Mouse (Mus musculus): ENCODE measurements at regions not wholly inside any gene's neighbourhood (a gene's known extent, or its start where the extent isn't known, plus 50 kb on each side); places are given as distances from the start of the nearest gene placed in this dataset.
"Not testable (repeated sequence)": the region's sequence is repeated elsewhere in the genome, so short reads cannot be mapped to it uniquely, and the experiment has no call there.

DNA sequence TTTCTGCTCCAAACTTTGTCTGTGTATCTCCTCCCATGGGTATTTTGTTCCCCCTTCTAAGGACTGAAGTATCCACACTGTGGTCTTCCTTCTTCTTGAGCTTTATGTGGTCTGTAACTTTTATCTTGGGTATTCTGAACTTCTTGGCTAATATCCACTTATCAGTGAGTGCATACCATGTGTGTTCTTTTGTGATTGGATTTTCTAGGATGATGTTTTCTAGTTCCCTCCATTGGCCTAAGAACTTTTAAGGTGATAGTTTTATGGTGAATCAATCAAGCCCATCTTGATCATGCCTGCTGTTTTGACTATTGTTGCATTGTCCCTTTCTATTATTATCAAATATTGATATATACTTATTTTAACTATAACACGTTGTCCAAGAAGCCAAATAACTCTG is 779.4 kb upstream of the Tpm3-rs7 start:
- H3K27ac ChIP-seq (replicated peaks; ENCODE audit: low read depth, low read length); H3K9ac ChIP-seq (replicated peaks; ENCODE audit: low read length); H3K27me3 ChIP-seq (ENCODE audit: control insufficient read depth, insufficient read depth, low read length); H3K4me2 ChIP-seq (ENCODE audit: low read depth, low read length); ATAC-seq (replicated peaks; ENCODE audit: insufficient number of reproducible peaks, low FRiP score, low TSS enrichment, low read depth); H3K4me3 ChIP-seq (ENCODE audit: low read depth, low read length); DNase-seq (ENCODE audit: low spot score); H3K9me3 ChIP-seq (replicated peaks; ENCODE audit: control insufficient read depth, low read length); H3K4me1 ChIP-seq (ENCODE audit: control insufficient read depth, insufficient read depth, low read length); H3K36me3 ChIP-seq (replicated peaks; ENCODE audit: control insufficient read depth, insufficient read depth, low read depth, low read length): not testable (repeated sequence)
- WGBS, result 78% methylated on average over 1 of the region's 1 CpGs

GRCm38 (mm10) chr14:112535914-112536313 is 778.5 kb upstream of the Tpm3-rs7 start:
- H3K27me3 ChIP-seq (ENCODE audit: control insufficient read depth, insufficient read depth, low read length), result no peaks in the 10 kb centered on the region
- H3K9me3 ChIP-seq (replicated peaks; ENCODE audit: control insufficient read depth, low read length), result no peaks in the 10 kb centered on the region
- no peak overlapping the region for H3K9ac ChIP-seq (replicated peaks; ENCODE audit: low read length)
- no peak overlapping the region for H3K27ac ChIP-seq (replicated peaks; ENCODE audit: low read depth, low read length)
- no peak overlapping the region for H3K4me2 ChIP-seq (ENCODE audit: low read depth, low read length)
- no peaks in the 10 kb centered on the region for H3K36me3 ChIP-seq (replicated peaks; ENCODE audit: control insufficient read depth, insufficient read depth, low read depth, low read length)
- H3K4me3 ChIP-seq (ENCODE audit: low read depth, low read length), result no peak overlapping the region
- ATAC-seq (replicated peaks; ENCODE audit: insufficient number of reproducible peaks, low FRiP score, low TSS enrichment, low read depth) (no peak), DNase-seq (ENCODE audit: low spot score) (no peak)
- WGBS, result 80% methylated on average over 3 of the region's 3 CpGs
- no peaks in the 10 kb centered on the region for H3K4me1 ChIP-seq (ENCODE audit: control insufficient read depth, insufficient read depth, low read length)

DNA sequence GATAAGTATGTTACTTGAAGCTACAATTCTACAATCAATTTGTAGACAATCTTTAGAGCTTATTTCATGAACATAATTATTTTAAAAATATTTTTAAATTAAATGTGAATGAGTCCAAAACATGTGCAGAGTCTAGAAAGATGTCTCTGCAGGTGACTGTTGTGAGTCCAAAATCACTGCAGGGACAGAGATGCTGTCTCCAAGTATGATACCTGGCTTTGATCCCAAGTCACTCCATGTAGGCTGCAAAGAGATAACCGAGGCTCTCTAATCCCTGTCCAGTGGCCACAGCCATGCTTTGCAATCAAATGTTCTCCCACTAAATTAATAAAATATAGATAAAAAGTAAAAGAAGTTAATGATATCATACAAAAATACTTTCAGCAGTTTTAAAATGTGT is 772.1 kb upstream of the Tpm3-rs7 start:
- DNase-seq (ENCODE audit: low spot score), result no peak
- H3K4me2 ChIP-seq (ENCODE audit: low read depth, low read length), result no peak overlapping the region
- 74% methylated on average over 1 of the region's 1 CpGs for WGBS
- no peak overlapping the region for H3K9ac ChIP-seq (replicated peaks; ENCODE audit: low read length)
- no peaks in the 10 kb centered on the region for H3K36me3 ChIP-seq (replicated peaks; ENCODE audit: control insufficient read depth, insufficient read depth, low read depth, low read length)
- H3K9me3 ChIP-seq (replicated peaks; ENCODE audit: control insufficient read depth, low read length), result no peaks in the 10 kb centered on the region
- H3K4me3 ChIP-seq (ENCODE audit: low read depth, low read length), result no peak overlapping the region
- H3K4me1 ChIP-seq (ENCODE audit: control insufficient read depth, insufficient read depth, low read length), result no peaks in the 10 kb centered on the region
- no peak overlapping the region for H3K27ac ChIP-seq (replicated peaks; ENCODE audit: low read depth, low read length)
- ATAC-seq (replicated peaks; ENCODE audit: insufficient number of reproducible peaks, low FRiP score, low TSS enrichment, low read depth), result no peak
- no peaks in the 10 kb centered on the region for H3K27me3 ChIP-seq (ENCODE audit: control insufficient read depth, insufficient read depth, low read length)

DNA sequence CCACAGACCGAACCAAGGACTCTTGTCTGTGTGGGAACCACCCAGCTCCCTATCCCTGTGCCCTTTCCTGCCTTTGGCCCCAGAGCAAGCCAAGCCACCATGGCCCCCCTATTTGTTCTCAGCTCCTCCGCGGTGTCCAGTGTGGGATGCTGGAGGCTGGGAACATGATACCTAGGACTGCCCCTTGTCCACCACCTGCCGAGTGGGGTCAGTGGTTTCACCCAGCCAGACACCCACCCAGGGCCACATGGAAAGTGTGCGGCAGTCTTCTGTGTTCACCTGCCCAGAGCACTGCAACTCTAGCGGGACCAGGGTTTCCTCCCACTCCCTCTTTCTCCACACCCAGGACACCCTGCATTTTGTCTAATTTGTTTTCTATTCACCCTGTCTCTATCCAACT is 765.6 kb upstream of the Tpm3-rs7 start:
- Histone ChIP-seq H3K27ac (replicated peaks; ENCODE audit: low read depth, low read length) (no peak overlapping the region), H3K36me3 (replicated peaks; ENCODE audit: control insufficient read depth, insufficient read depth, low read depth, low read length) (no peaks in the 10 kb centered on the region), H3K9ac (replicated peaks; ENCODE audit: low read length) (no peak overlapping the region), H3K27me3 (ENCODE audit: control insufficient read depth, insufficient read depth, low read length) (no peaks in the 10 kb centered on the region), H3K4me3 (ENCODE audit: low read depth, low read length) (no peak overlapping the region), H3K9me3 (replicated peaks; ENCODE audit: control insufficient read depth, low read length) (no peaks in the 10 kb centered on the region), H3K4me2 (ENCODE audit: low read depth, low read length) (no peak overlapping the region), H3K4me1 (ENCODE audit: control insufficient read depth, insufficient read depth, low read length) (no peaks in the 10 kb centered on the region)
- no peak for DNase-seq (ENCODE audit: low spot score)
- WGBS, result 86% methylated on average over 6 of the region's 6 CpGs
- ATAC-seq (replicated peaks; ENCODE audit: insufficient number of reproducible peaks, low FRiP score, low TSS enrichment, low read depth), result no peak

GRCm38 (mm10) chr14:112562246-112562645 is 752.2 kb upstream of the Tpm3-rs7 start:
- WGBS, result 75% methylated on average over 2 of the region's 2 CpGs
- ATAC-seq (replicated peaks; ENCODE audit: insufficient number of reproducible peaks, low FRiP score, low TSS enrichment, low read depth) (no peak), DNase-seq (ENCODE audit: low spot score) (no peak)
- Histone ChIP-seq H3K27me3 (ENCODE audit: control insufficient read depth, insufficient read depth, low read length) (no peaks in the 10 kb centered on the region), H3K27ac (replicated peaks; ENCODE audit: low read depth, low read length) (no peak overlapping the region), H3K4me3 (ENCODE audit: low read depth, low read length) (no peak overlapping the region), H3K9me3 (replicated peaks; ENCODE audit: control insufficient read depth, low read length) (no peaks in the 10 kb centered on the region), H3K4me1 (ENCODE audit: control insufficient read depth, insufficient read depth, low read length) (no peaks in the 10 kb centered on the region), H3K4me2 (ENCODE audit: low read depth, low read length) (no peak overlapping the region), H3K36me3 (replicated peaks; ENCODE audit: control insufficient read depth, insufficient read depth, low read depth, low read length) (no peaks in the 10 kb centered on the region), H3K9ac (replicated peaks; ENCODE audit: low read length) (no peak overlapping the region)

DNA sequence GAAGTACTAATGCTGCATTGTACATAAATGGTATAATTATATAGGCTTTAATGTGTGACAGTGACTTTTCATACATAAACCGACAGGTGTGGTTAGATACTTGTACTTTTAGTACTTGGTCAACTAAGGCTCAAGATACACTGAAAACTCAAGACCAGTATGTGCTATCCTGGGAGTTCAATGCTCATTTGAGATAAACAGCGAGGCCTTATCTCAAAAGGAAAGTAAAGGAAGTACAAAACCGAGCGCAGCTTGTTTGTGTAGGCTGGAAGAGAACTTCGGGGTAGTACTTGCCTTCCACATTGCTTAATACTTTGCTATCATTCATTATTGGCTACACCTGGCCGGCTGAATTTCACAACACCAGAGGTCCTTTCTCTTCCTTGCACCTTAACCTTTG is 719.7 kb upstream of the Tpm3-rs7 start:
- H3K27ac ChIP-seq (replicated peaks; ENCODE audit: low read depth, low read length), result no peak overlapping the region
- H3K9ac ChIP-seq (replicated peaks; ENCODE audit: low read length), result no peak overlapping the region
- H3K36me3 ChIP-seq (replicated peaks; ENCODE audit: control insufficient read depth, insufficient read depth, low read depth, low read length), result no peaks in the 10 kb centered on the region
- ATAC-seq (replicated peaks; ENCODE audit: insufficient number of reproducible peaks, low FRiP score, low TSS enrichment, low read depth) (no peak), DNase-seq (ENCODE audit: low spot score) (no peak)
- WGBS, result 88% methylated on average over 6 of the region's 6 CpGs
- H3K4me1 ChIP-seq (ENCODE audit: control insufficient read depth, insufficient read depth, low read length), result no peaks in the 10 kb centered on the region
- H3K9me3 ChIP-seq (replicated peaks; ENCODE audit: control insufficient read depth, low read length), result no peaks in the 10 kb centered on the region
- no peaks in the 10 kb centered on the region for H3K27me3 ChIP-seq (ENCODE audit: control insufficient read depth, insufficient read depth, low read length)
- H3K4me3 ChIP-seq (ENCODE audit: low read depth, low read length), result no peak overlapping the region
- H3K4me2 ChIP-seq (ENCODE audit: low read depth, low read length), result no peak overlapping the region

DNA sequence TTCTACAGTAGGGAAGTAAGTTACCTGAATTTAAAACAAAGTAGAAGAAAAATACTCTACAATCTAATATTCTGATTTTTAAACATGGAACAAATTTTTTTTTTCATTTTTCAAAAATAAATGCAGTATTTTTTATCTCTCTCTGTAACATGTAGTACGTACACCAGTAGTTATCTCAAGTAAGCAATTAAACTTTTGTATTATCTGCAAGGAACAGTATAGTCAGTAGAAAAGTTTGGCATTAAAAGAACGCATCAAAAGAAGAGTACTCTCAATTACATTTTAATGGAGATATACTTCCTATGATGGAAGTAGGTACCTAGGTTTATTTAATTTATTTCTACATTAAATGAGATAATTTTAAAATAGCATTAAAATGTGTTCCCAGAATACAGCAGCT is 693.7 kb upstream of the Tpm3-rs7 start:
- no peaks in the 10 kb centered on the region for H3K27me3 ChIP-seq (ENCODE audit: control insufficient read depth, insufficient read depth, low read length)
- no peak overlapping the region for H3K4me2 ChIP-seq (ENCODE audit: low read depth, low read length)
- ATAC-seq (replicated peaks; ENCODE audit: insufficient number of reproducible peaks, low FRiP score, low TSS enrichment, low read depth) (no peak), DNase-seq (ENCODE audit: low spot score) (no peak)
- H3K4me3 ChIP-seq (ENCODE audit: low read depth, low read length), result no peak overlapping the region
- H3K9me3 ChIP-seq (replicated peaks; ENCODE audit: control insufficient read depth, low read length), result no peaks in the 10 kb centered on the region
- no peaks in the 10 kb centered on the region for H3K36me3 ChIP-seq (replicated peaks; ENCODE audit: control insufficient read depth, insufficient read depth, low read depth, low read length)
- no peak overlapping the region for H3K27ac ChIP-seq (replicated peaks; ENCODE audit: low read depth, low read length)
- no peak overlapping the region for H3K9ac ChIP-seq (replicated peaks; ENCODE audit: low read length)
- 93% methylated on average over 2 of the region's 2 CpGs for WGBS
- no peaks in the 10 kb centered on the region for H3K4me1 ChIP-seq (ENCODE audit: control insufficient read depth, insufficient read depth, low read length)

DNA sequence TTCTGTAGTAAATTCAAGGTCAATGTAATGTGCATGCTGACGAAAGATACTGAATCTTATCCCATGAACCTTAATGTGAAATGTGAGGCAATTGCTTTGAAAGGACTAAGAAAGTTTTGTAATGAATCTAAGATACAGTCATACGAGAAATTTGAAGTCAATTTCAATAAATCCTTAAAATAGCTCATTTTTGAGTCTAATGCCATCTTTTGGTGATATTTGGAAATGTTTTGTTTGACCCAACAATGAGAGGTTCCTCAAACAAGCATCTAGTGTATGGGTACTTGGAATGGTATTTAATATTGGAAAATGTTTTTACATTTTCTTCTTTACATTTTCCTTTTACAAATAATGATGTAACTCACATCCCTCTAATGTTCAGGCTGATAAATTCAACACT is 656.8 kb upstream of the Tpm3-rs7 start:
- no peaks in the 10 kb centered on the region for H3K36me3 ChIP-seq (replicated peaks; ENCODE audit: control insufficient read depth, insufficient read depth, low read depth, low read length)
- DNase-seq (ENCODE audit: low spot score), result no peak
- no peaks in the 10 kb centered on the region for H3K4me1 ChIP-seq (ENCODE audit: control insufficient read depth, insufficient read depth, low read length)
- 89% methylated on average over 2 of the region's 2 CpGs for WGBS
- H3K9ac ChIP-seq (replicated peaks; ENCODE audit: low read length), result no peak overlapping the region
- H3K27me3 ChIP-seq (ENCODE audit: control insufficient read depth, insufficient read depth, low read length), result no peaks in the 10 kb centered on the region
- no peak overlapping the region for H3K4me2 ChIP-seq (ENCODE audit: low read depth, low read length)
- no peaks in the 10 kb centered on the region for H3K9me3 ChIP-seq (replicated peaks; ENCODE audit: control insufficient read depth, low read length)
- no peak for ATAC-seq (replicated peaks; ENCODE audit: insufficient number of reproducible peaks, low FRiP score, low TSS enrichment, low read depth)
- no peak overlapping the region for H3K4me3 ChIP-seq (ENCODE audit: low read depth, low read length)
- no peak overlapping the region for H3K27ac ChIP-seq (replicated peaks; ENCODE audit: low read depth, low read length)
